Mouse (Mus musculus): ENCODE measurements around the gene Frmd5.

The Frmd5 gene

GRCm38 (mm10) chr2:121688107-121688506 is 118.8 kb downstream of the Frmd5 start:
- DNase-seq (ENCODE audit: low read depth, low spot score): no peak

DNA sequence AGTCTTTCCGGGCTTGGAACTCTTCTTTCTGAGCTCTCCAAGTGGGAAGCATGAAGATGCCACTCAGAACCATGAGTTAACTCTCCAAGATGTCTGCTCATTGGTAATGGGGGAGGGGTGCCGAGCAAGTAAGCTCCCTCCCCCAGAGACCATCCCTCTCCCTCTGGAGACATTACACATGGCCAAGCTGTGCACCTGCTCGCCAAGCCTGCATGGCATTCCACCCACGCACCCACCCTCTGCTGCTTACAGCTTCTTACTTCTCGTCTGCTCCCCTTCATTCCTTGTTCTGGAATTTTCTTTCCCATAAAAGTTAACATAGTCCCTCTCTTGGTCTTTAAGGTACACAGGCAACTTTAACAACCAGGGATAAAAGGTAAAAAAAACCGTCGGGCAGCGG is 123.3 kb downstream of the Frmd5 start:
- no peak for DNase-seq (ENCODE audit: low read depth, low spot score)

- DNase-seq (ENCODE audit: low read depth, low spot score): no peak
These were observed 124.5 kb downstream of the Frmd5 start for GRCm38 (mm10) chr2:121682361-121682760.

DNA sequence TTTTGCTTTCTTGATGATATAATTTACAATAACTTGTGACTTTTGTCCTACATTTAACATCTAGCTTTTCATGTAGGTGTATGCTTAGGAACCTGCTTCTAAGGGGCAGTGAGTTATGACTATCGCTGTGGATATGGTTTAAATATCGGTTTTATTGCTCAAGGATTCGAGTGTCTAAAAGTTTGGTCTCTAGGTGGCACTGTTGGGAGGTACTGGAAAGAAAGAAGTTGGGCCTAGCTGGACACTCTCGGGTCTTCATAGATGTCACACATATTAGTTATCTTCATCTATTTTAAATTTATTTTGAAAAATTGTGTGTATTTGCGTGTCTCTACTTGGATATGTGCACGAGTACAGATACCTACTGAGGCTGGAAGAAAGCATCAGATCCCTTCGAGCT is 127.2 kb downstream of the Frmd5 start:
- DNase-seq (ENCODE audit: low read depth, low spot score): no peak

- no peak for DNase-seq (ENCODE audit: low read depth, low spot score)
These were observed 129.3 kb downstream of the Frmd5 start for GRCm38 (mm10) chr2:121677649-121677986.

DNA sequence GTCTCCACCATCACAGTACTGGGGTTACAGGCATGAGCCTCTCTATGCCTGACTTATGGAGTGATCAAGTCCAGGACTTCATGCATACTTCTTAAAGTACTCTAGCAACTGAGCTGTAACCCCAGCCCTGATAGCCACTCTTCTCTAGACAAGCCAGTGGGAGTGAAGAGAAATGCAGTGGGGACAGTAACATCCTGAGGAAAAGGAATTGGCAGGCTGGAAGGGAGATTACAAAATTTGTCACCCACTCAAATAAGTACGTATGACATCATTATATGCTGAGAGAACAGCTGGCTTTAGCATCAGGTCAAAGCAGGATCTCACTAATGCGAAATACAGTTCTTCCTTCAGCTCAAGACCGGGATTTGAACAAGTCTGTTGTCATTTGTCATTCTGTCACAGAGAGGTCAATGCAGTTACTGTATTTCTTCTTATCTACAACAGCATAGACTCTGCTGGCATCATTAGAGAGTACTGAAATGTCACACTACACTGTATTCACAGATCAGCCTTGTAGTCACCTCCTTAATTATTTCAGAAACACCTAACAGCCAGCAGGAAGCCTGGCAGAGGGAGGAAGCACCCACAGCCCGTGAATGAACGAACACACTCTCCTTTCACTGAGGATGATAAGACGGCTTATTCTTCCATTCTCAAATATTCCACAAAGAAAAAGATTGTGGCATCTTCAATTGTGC is 129.8 kb downstream of the Frmd5 start:
- no peak for DNase-seq (ENCODE audit: low read depth, low spot score)

DNA sequence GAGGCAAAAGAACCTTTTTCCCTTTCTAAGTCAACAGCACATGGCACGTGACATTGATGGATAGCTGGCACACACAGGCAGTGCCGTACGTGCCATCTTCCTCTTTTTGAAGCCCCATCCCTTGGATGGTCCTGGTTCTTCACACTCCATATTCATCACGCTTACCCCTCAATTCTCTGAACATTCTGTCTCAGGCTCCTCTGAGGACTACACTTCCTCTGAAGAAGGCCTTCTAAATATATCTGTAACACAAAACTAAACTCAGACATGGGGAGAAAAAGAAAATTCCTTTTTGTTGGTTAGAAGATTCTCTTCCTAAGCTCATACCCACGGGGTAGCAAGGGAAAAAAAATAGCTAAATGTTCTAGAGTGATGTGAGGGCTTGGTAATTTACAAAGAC is 131.0 kb downstream of the Frmd5 start:
- no peak for DNase-seq (ENCODE audit: low read depth, low spot score)

DNA sequence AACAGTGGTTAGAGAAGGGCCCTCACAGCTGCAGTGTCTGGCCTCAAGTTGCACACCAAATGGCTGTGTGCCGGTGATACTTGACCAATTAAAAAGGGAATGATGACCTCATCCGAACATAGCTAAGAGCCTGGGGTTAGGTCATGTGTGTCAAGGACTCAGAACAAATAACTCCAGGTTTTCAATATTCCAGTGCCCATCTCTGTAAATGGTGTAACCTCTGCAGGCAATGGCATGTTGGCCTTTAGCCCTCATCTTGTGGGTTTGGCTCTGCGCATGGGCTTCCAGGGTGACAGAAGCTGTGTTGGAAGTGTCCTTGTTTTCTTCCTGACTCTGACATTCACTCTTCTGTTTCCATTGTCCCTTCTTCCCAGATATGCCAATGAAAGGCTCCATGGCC is 131.8 kb downstream of the Frmd5 start:
- DNase-seq (ENCODE audit: low read depth, low spot score): no peak

DNA sequence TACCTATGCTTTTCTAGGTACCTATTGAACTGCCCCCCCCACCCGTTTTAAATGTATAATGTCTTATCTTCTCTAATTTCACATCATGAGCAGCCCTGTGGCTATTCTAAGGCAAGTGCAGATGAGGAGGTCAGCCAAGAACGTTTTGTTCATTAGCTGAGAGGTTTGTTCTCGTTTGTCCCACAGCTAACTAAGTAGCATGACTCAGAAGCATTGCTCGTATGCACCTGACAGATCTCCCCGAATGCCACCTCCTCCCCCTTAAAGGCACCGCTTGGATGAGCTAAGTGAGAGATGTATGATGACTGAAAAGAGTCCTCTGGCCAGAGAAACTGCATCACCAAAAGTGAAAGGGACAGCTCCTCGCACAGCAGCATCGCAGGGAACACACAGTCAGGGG is 132.7 kb downstream of the Frmd5 start:
- DNase-seq (ENCODE audit: low read depth, low spot score): no peak

GRCm38 (mm10) chr2:121669846-121670245 is 137.0 kb downstream of the Frmd5 start:
- no peak for DNase-seq (ENCODE audit: low read depth, low spot score)

- no peak for DNase-seq (ENCODE audit: low read depth, low spot score)
These were observed 138.6 kb downstream of the Frmd5 start for GRCm38 (mm10) chr2:121668256-121668655.

DNA sequence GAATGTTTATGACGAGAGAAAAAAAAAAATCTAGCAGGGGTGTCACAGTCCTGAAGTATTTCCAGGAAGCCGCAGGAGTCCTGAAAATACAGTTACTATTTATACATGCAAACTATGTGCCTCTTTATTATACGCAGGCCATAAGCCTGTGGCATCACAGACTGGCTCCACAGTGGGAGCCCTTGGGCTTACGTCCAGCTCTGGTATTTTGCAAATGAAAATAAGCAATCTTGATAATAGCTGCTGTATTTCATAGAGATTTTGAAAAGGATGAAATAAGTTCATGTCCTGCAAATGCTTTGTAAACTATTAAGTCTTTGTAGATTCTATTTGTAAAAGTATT is 145.8 kb downstream of the Frmd5 start:
- DNase-seq (ENCODE audit: low read depth, low spot score): no peak

DNA sequence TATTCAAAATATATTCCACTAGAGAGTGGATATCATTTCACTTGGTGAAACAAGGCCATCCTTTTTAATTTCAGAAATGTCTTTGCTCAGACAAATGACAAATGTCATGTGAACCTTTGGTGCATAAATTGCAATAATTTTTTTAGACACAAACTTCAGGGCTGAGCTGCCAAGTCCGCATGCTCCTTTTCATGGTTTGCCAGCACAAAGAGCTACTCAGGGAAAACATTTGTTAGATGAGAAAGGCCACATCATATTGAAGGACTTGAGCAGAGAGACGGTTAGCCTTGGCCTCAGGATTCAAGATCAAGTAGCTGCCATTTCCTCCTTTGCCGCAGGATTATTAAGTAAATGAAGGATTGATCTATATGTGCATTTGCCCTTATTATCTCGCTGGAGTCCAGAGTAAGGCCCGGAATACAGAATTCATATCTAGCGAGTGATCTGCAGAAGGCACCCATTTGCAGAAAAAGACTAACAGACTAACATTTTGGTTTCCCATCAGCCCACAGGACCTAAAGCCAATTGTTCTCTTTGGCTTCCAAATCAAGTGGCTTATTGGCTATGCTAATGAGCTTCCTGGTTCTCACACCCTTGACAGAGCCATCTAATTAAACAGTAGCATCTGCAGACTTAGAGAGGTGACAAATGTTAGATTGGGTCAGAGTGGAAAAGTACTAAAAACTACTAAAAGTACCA is 146.3 kb downstream of the Frmd5 start:
- DNase-seq (ENCODE audit: low read depth, low spot score): no peak

DNA sequence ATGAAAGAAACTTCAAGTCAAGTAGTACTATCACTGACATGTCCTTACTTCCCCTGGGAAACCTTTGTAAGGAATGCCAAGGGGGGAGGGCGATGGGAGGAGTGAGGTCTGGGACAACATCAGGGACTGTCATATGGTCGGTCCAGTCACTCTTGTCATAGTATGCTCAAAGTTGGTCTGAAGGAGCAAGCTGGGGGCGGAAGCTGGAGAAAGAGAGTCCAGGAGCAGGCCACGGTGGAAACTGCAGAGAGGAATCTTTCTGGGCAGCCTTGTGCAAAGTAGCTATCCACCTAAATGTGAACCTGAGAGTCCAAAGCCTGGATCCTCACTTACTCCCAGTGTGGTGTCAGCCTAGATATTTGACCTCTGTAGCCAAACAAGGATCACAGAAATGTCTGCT is 147.5 kb downstream of the Frmd5 start:
- DNase-seq (ENCODE audit: low read depth, low spot score): no peak

GRCm38 (mm10) chr2:121658123-121658767 is 148.6 kb downstream of the Frmd5 start:
- DNase-seq (ENCODE audit: low read depth, low spot score): no peak

GRCm38 (mm10) chr2:121655966-121656365 is 150.9 kb downstream of the Frmd5 start:
- DNase-seq (ENCODE audit: low read depth, low spot score): no peak

- no peak for DNase-seq (ENCODE audit: low read depth, low spot score)
These were observed 151.8 kb downstream of the Frmd5 start for GRCm38 (mm10) chr2:121655106-121655505.

GRCm38 (mm10) chr2:121646528-121646927 is 160.4 kb downstream of the Frmd5 start:
- DNase-seq (ENCODE audit: low read depth, low spot score): no peak

- no peak for DNase-seq (ENCODE audit: low read depth, low spot score)
These were observed 164.0 kb downstream of the Frmd5 start for GRCm38 (mm10) chr2:121642934-121643333.

DNA sequence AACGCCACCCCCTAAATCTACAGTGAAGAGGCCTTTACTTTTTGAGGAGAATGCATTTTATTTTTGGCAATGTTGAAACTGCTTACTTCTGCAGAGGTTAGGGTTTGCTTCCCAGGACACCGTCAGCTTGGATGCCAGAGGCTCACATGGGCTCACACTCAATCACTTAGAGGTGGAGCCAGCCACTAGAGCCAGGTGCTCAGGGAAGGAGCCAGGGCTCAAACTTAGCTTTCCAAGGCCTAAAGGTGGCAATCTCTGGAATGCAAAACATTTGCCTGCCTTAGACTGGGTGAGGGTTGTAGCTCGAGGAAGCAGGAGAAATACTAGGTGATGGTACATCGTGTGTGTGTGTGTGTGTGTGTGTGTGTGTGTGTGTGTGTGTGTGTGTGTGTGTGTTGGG is 174.8 kb downstream of the Frmd5 start:
- no peak for DNase-seq (ENCODE audit: low read depth, low spot score)

- no peak for DNase-seq (ENCODE audit: low read depth, low spot score)
These were observed 176.6 kb downstream of the Frmd5 start for GRCm38 (mm10) chr2:121630286-121630685.

GRCm38 (mm10) chr2:121628290-121628689 is 178.6 kb downstream of the Frmd5 start:
- no peak for DNase-seq (ENCODE audit: low read depth, low spot score)

- no peak for DNase-seq (ENCODE audit: low read depth, low spot score)
These were observed 181.0 kb downstream of the Frmd5 start for GRCm38 (mm10) chr2:121625901-121626300.

All from retina, adult 2 months (tissue).